Mouse (Mus musculus) MN1 (cell line): Measurements from ENCODE around the gene Rab10.

Experiments used
- DNase-seq: peaks from one replicate; pipeline ENCODE4 v3.0.0-alpha.2; 2016; ENCODE audit warnings: low spot score

The Rab10 gene

GRCm38 (mm10) chr12:3291849-3292248, 17.9 kb downstream of the Rab10 start:
- no peak for DNase-seq

- DNase-seq = no peak
Observed at GRCm38 (mm10) chr12:3291038-3291437, 18.7 kb downstream of the Rab10 start.

GRCm38 (mm10) chr12:3288440-3288839, 21.3 kb downstream of the Rab10 start:
- DNase-seq = no peak

- no peak for DNase-seq
Observed at GRCm38 (mm10) chr12:3285919-3286318, 23.9 kb downstream of the Rab10 start.

GRCm38 (mm10) chr12:3285377-3285776, 24.4 kb downstream of the Rab10 start:
- DNase-seq = peak; percentile 40

- DNase-seq = no peak
Observed at GRCm38 (mm10) chr12:3284463-3284862, 25.3 kb downstream of the Rab10 start.

- no peak for DNase-seq
Observed at GRCm38 (mm10) chr12:3283829-3284440, 25.8 kb downstream of the Rab10 start.

- DNase-seq = no peak
Observed at GRCm38 (mm10) chr12:3282954-3283353, 26.8 kb downstream of the Rab10 start.

- no peak for DNase-seq
Observed at GRCm38 (mm10) chr12:3282520-3282919, 27.2 kb downstream of the Rab10 start.

- no peak for DNase-seq
Observed at GRCm38 (mm10) chr12:3278880-3279339, 30.9 kb downstream of the Rab10 start.

GRCm38 (mm10) chr12:3270818-3271217, 39.0 kb downstream of the Rab10 start:
- no peak for DNase-seq

GRCm38 (mm10) chr12:3267397-3267796, 42.4 kb downstream of the Rab10 start:
- DNase-seq = no peak

GRCm38 (mm10) chr12:3265188-3265587, 44.6 kb downstream of the Rab10 start:
- no peak for DNase-seq

GRCm38 (mm10) chr12:3264449-3264848, 45.3 kb downstream of the Rab10 start:
- no peak for DNase-seq

GRCm38 (mm10) chr12:3261596-3261995, 48.2 kb downstream of the Rab10 start:
- no peak for DNase-seq

- DNase-seq = no peak
Observed at GRCm38 (mm10) chr12:3255966-3256365, 53.8 kb downstream of the Rab10 start.

- no peak for DNase-seq
Observed at GRCm38 (mm10) chr12:3255435-3255834, 54.3 kb downstream of the Rab10 start.

GRCm38 (mm10) chr12:3253591-3253990, 56.2 kb downstream of the Rab10 start:
- DNase-seq = no peak

- no peak for DNase-seq
Observed at GRCm38 (mm10) chr12:3246091-3246490, 63.7 kb downstream of the Rab10 start.

- no peak for DNase-seq
Observed at GRCm38 (mm10) chr12:3239544-3239943, 70.2 kb downstream of the Rab10 start.

- DNase-seq = peak; percentile 50
Observed at GRCm38 (mm10) chr12:3238361-3239051, 71.3 kb downstream of the Rab10 start.

- DNase-seq = no peak
Observed at GRCm38 (mm10) chr12:3237799-3238198, 72.0 kb downstream of the Rab10 start.

GRCm38 (mm10) chr12:3236831-3237681, 72.7 kb downstream of the Rab10 start:
- DNase-seq = peak; percentile 43
